Mouse (Mus musculus) lung, postnatal 0 days (tissue): Measurements from ENCODE around the gene Defb29.

Source experiments
- CTCF ChIP-seq: IDR thresholded peaks from 2 replicates; pipeline ENCODE4 v1.5.1; 2016; ENCODE audit warnings: antibody characterized with exemption, mild to moderate bottlenecking
- EP300 ChIP-seq: IDR thresholded peaks from 2 replicates; pipeline ENCODE4 v1.6.1; 2016; ENCODE audit warnings: antibody characterized with exemption, mild to moderate bottlenecking, control low read depth

GRCm38 (mm10) chr2:152573484-152573883 is 33.6 kb upstream of the Defb29 start:
- TF ChIP-seq CTCF = no peak
- TF ChIP-seq EP300 = no peak
